Mouse (Mus musculus): ENCODE data around the gene Jph2.

GRCm38 (mm10) chr2:163393976-163394375 is 3.8 kb downstream of the Jph2 start:
- TF ChIP-seq GATA1 (IDR thresholded peaks at IDR 0.05; ENCODE audit: low read length) (no peak), TAL1 (IDR thresholded peaks at IDR 0.05; ENCODE audit: low read length) (no peak)

All from erythroblast, embryonic 14.5 days (primary cell).